Comparison of ENCODE assay signal across 8 mouse cellular contexts in the genomic region with DNA sequence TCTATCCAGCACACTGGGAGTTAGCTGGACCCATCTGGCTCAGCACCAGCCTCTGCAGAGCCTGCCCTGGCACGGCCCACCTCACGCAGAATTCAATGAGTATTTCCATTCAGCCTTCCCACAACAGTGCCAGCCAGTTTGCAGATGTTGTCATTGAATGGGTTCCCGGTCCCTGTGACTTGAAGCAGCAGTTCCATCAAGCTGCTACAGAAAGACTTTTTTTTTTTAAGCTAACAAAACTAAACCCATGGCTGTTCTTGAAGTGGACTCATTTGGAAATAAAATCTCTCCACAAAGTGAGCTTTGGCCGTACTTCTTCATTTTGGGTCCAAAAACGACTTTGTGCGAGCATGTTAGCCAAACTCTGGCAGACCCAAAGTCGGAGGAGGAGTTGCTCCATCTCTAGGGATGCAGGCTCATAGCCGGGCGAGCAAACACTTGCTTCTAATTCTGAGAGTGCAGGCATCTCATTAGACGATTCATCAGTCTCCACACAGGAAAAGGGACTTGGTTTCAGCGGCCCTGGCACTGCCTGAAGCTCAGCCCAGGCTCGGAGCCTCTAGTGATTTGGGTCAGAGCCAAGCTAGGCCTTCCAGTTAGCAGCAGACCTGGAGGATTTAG.
DNase-seq lines count a peak whose midpoint lies in the region; ATAC-seq lines count a peak whose summit lies in the region.

No protein-coding gene starts in this region.

- peak overlapping the region; percentile 56 for H3K27ac ChIP-seq in neural tube, embryonic 15.5 days (replicated peaks)

- H3K9me3 ChIP-seq in neural tube, embryonic 15.5 days (replicated peaks): no peaks in the 10 kb centered on the region

- peaks cover 3% of the 10 kb centered on the region; the same call in 1 of the 2 replicates for H3K4me1 ChIP-seq in neural tube, embryonic 15.5 days

- peaks cover 4% of the 10 kb centered on the region; the same call in 1 of the 2 replicates for H3K27me3 ChIP-seq in neural tube, embryonic 15.5 days (replicated peaks)

- no peak overlapping the region for H3K9ac ChIP-seq in neural tube, embryonic 15.5 days (replicated peaks)

- no peaks in the 10 kb centered on the region for H3K36me3 ChIP-seq in neural tube, embryonic 15.5 days

- ATAC-seq in neural tube, embryonic 15.5 days (ENCODE audit: low FRiP score): peak; percentile 75; the same call in 1 of the 2 replicates
- ATAC-seq in inflammation-experienced regulatory T-cells, adult 6 months: no peak

- no peak overlapping the region for H3K4me3 ChIP-seq in neural tube, embryonic 15.5 days (replicated peaks)

- 57% methylated on average over 12 of the region's 12 CpGs for WGBS in neural tube, embryonic 15.5 days

- H3K4me2 ChIP-seq in neural tube, embryonic 15.5 days: no peak overlapping the region

- no peak for DNase-seq in neural tube, embryonic 10.5 days (ENCODE audit: extremely low spot score, low spot score)
- peak; percentile 43 to 53 for DNase-seq in frontal cortex, postnatal 14 days (ENCODE audit: low spot score in 2 of 2)
- peak; percentile 56 to 65 for DNase-seq in layer of hippocampus, postnatal 36 days
- peak; percentile 51 for DNase-seq in skeletal muscle tissue, adult 2 months (ENCODE audit: low read depth, low spot score)
- DNase-seq in embryo, embryonic 10 days (ENCODE audit: low spot score): no peak
- DNase-seq in testis, postnatal 14 days (ENCODE audit: low spot score): no peak

Comparison
In these comparisons a context has a peak if more than half of its experiments do, and no peak if none do; other contexts are left out.
1. DNase-seq: peak in frontal cortex, postnatal 14 days (2 of 2), layer of hippocampus, postnatal 36 days (2 of 2) and skeletal muscle tissue, adult 2 months (single experiment); none in neural tube, embryonic 10.5 days (single experiment), embryo, embryonic 10 days (single experiment) and testis, postnatal 14 days (single experiment).